Mouse (Mus musculus) liver, embryonic 14.5 days (tissue): ENCODE measurements around the gene Ier5. TPM values are rescaled to one million over a fixed set of nuclear protein-coding genes. Genes with fewer than 3 reads are reported as not detected.

ENCODE experiments used
- ATAC-seq: fragments of 200-750 bp; cut with Nextera tagmentation; 2 replicates; pipeline ENCODE4 v1.8.0; 2017; ENCODE audit warnings: moderate number of reproducible peaks, mild to moderate bottlenecking, moderate library complexity; ENCODE audit not compliant: insufficient read depth
- DNase-seq, 3 experiments: peaks; one replicate each; pipeline ENCODE4 v3.0.0-alpha.2; 2012 to 2013; ENCODE audit warnings: low read depth in 3 of 3, low spot score in 3 of 3
- H3K27ac ChIP-seq: fragments of 300-500 bp; sonication (generic); 2 replicates; pipeline ENCODE4 v1.5.1; 2014; ENCODE audit warnings: moderate library complexity, mild to moderate bottlenecking, control low read depth, inconsistent platforms
- H3K27me3 ChIP-seq: fragments of 300-500 bp; sonication (generic); 2 replicates; pipeline ENCODE4 v1.6.1; 2014; ENCODE audit warnings: mild to moderate bottlenecking, low read length, moderate library complexity; ENCODE audit not compliant: control insufficient read depth, insufficient read depth
- H3K36me3 ChIP-seq: fragments of 300-500 bp; sonication (generic); replicated peaks from 2 replicates; pipeline ENCODE4 v1.6.1; 2014; ENCODE audit warnings: low read depth; ENCODE audit not compliant: control insufficient read depth, insufficient read depth
- H3K4me1 ChIP-seq, 2 experiments: fragments of 200-500 bp in 1 of 2; fragments of 300-500 bp in 1 of 2; sonication (generic) in 1 of 2; replicated peaks; 2 replicates each; pipeline ENCODE4 v1.6.1; 2012 to 2014; ENCODE audit warnings: antibody characterized with exemption in 1 of 2, inconsistent platforms in 1 of 2, low read length in 1 of 2; ENCODE audit not compliant: control insufficient read depth in 2 of 2, insufficient read depth in 2 of 2
- H3K4me2 ChIP-seq: fragments of 300-500 bp; sonication (generic); 2 replicates; pipeline ENCODE4 v1.6.1; 2014; ENCODE audit warnings: low read depth, mild to moderate bottlenecking, control low read depth, moderate library complexity
- H3K4me3 ChIP-seq, 2 experiments: fragments of 200-500 bp in 1 of 2; fragments of 300-500 bp in 1 of 2; sonication (generic) in 1 of 2; 2 replicates each; pipeline ENCODE4 v1.5.1; 2012 to 2014; ENCODE audit warnings: low read depth in 2 of 2, low read length in 2 of 2, mild to moderate bottlenecking in 2 of 2, control low read depth in 1 of 2, inconsistent platforms in 1 of 2, moderate library complexity in 1 of 2; ENCODE audit not compliant: insufficient read depth in 1 of 2
- H3K9ac ChIP-seq: fragments of 300-500 bp; sonication (generic); replicated peaks from 2 replicates; pipeline ENCODE4 v1.6.1; 2014; ENCODE audit warnings: mild to moderate bottlenecking, control low read depth, moderate library complexity
- H3K9me3 ChIP-seq: fragments of 300-500 bp; sonication (generic); 2 replicates; pipeline ENCODE4 v1.6.1; 2016; ENCODE audit warnings: low read length, mixed read lengths; ENCODE audit not compliant: control insufficient read depth
- CTCF ChIP-seq: IDR thresholded peaks from 2 replicates; pipeline ENCODE4 v1.5.1; 2016; ENCODE audit warnings: antibody characterized with exemption, low read depth, control low read depth
- EP300 ChIP-seq: IDR thresholded peaks from 2 replicates; pipeline ENCODE4 v1.6.1; 2016; ENCODE audit warnings: antibody characterized with exemption, low read depth
- WGBS: fragments of 180-500 bp; shearing (Covaris S2); extraction: QIAGEN DNeasy Blood & Tissue Kit; methylation state at CpG from one replicate; pipeline ENCODE4 v1.1.7; 2014; ENCODE audit not compliant: insufficient replicate concordance; 5-methylcytosine and 5-hydroxymethylcytosine counted together
- polyA plus RNA-seq, 2 experiments: library from polyadenylated mRNA; depleted of rRNA in 1 of 2; stranded (reverse) in 1 of 2; unstranded in 1 of 2; fragments of >200 nt; fragmentation: Nextera tagmentation in 1 of 2; extraction: Ambion mirVana in 1 of 2; gene quantifications; 2 replicates each; pipeline versions ENCODE4 v1.2.1 to v1.2.3; 2012 to 2014

Gene Ier5
- polyA plus RNA-seq, 2 experiments = 2.9 to 5.8 TPM

- ATAC-seq (no peak), DNase-seq (no peak)
- Histone ChIP-seq H3K9me3 (no peaks in the 10 kb centered on the region), H3K27ac (no peak overlapping the region), H3K9ac (no peak overlapping the region), H3K4me3 (no peak overlapping the region), H3K4me1 (peaks cover 11 to 39% of the 10 kb centered on the region in 2 experiments), H3K36me3 (no peaks in the 10 kb centered on the region), H3K27me3 (no peaks in the 10 kb centered on the region), H3K4me2 (no peak overlapping the region)
- 67% methylated on average over 17 of the region's 17 CpGs for WGBS
- TF ChIP-seq EP300 (no peak), CTCF (no peak)
These were observed 38.3 kb downstream of the Ier5 start for GRCm38 (mm10) chr1:155060832-155061801.

- H3K9ac ChIP-seq = no peak overlapping the region
- DNase-seq (no peak), ATAC-seq (no peak; the same call in 1 of the 2 replicates)
- H3K9me3 ChIP-seq = no peaks in the 10 kb centered on the region
- TF ChIP-seq CTCF (no peak), EP300 (no peak)
- no peaks in the 10 kb centered on the region for H3K36me3 ChIP-seq
- no peak overlapping the region for H3K27ac ChIP-seq
- no peak overlapping the region for H3K4me2 ChIP-seq
- H3K27me3 ChIP-seq = no peaks in the 10 kb centered on the region
- H3K4me3 ChIP-seq = no peak overlapping the region
- 59% methylated on average over 5 of the region's 5 CpGs for WGBS
- H3K4me1 ChIP-seq = peaks cover 11 to 35% of the 10 kb centered on the region in 2 experiments
These were observed 39.2 kb downstream of the Ier5 start for GRCm38 (mm10) chr1:155060261-155060660.

GRCm38 (mm10) chr1:155059505-155059904 lies 39.9 kb downstream of the Ier5 start:
- DNase-seq = no peak
- Histone ChIP-seq H3K4me2 (peak overlapping the region; percentile 23), H3K27me3 (no peaks in the 10 kb centered on the region), H3K4me3 (peak overlapping the region in 1 of 2 experiments; percentile 19; a peak in 1 of 4 replicates), H3K4me1 (peaks cover 4 to 28% of the 10 kb centered on the region in 2 experiments), H3K36me3 (no peaks in the 10 kb centered on the region), H3K9ac (no peak overlapping the region), H3K9me3 (no peaks in the 10 kb centered on the region), H3K27ac (no peak overlapping the region)
- WGBS = 3% methylated on average over 14 of the region's 14 CpGs
- ATAC-seq = peak; percentile 38; the same call in 1 of the 2 replicates
- TF ChIP-seq EP300 (no peak), CTCF (no peak)

GRCm38 (mm10) chr1:155058099-155059012 lies 41.1 kb downstream of the Ier5 start:
- TF ChIP-seq EP300 (no peak), CTCF (no peak)
- H3K27me3 ChIP-seq = no peaks in the 10 kb centered on the region
- DNase-seq (no peak), ATAC-seq (no peak)
- no peaks in the 10 kb centered on the region for H3K36me3 ChIP-seq
- no peak overlapping the region for H3K9ac ChIP-seq
- H3K4me1 ChIP-seq = peaks cover 0 to 20% of the 10 kb centered on the region in 2 experiments; a peak in 2 of 4 replicates
- no peak overlapping the region for H3K27ac ChIP-seq
- H3K4me3 ChIP-seq = no peak overlapping the region
- 49% methylated on average over 6 of the region's 6 CpGs for WGBS
- H3K4me2 ChIP-seq = no peak overlapping the region
- H3K9me3 ChIP-seq = no peaks in the 10 kb centered on the region
